Mouse (Mus musculus) embryonic stem cell, embryonic (primary cell): ENCODE data around the gene Ufm1.

ENCODE experiments used
- CTCF ChIA-PET, 4 experiments: fragments of 300-600 bp in 2 of 4; fragments of 350-600 bp in 2 of 4; sonication (Branson Sonifier 250); formaldehyde crosslinking; loops; one replicate each; lab custom pipeline; 2022; ENCODE audit warnings: inconsistent platforms in 2 of 4; lab: Charles Lee
- POLR2A ChIA-PET, 4 experiments: fragments of 300-600 bp in 2 of 4; fragments of 350-600 bp in 2 of 4; sonication (Branson Sonifier 250); formaldehyde crosslinking; loops; one replicate each; lab custom pipeline; 2022; ENCODE audit warnings: antibody characterized with exemption in 4 of 4, inconsistent platforms in 1 of 4; lab: Charles Lee

The Ufm1 gene

GRCm38 (mm10) chr3:53863383-53864220, at the start of gene Ufm1:
Gene Ufm1 (minus strand): TSS chr3:53863830.
- CTCF ChIA-PET = interaction anchor here in 1 of 4 experiments (0.6 kb wide), 1 partner anchor 883 kb away, joined by 3 read pairs; no protein-coding TSS in a partner anchor
- POLR2A ChIA-PET = interaction anchor here in 2 of 4 experiments (0.6 to 1.2 kb wide), 4 partner anchors 11 to 206 kb away, joined by 3 to 4 read pairs (median 4); partner anchors contain the start of gene Frem2 (in 1 of the 2)

GRCm38 (mm10) chr3:53890619-53891540, 27.2 kb upstream of the Ufm1 start:
- POLR2A ChIA-PET = no interaction called here
- CTCF ChIA-PET = no interaction called here

DNA sequence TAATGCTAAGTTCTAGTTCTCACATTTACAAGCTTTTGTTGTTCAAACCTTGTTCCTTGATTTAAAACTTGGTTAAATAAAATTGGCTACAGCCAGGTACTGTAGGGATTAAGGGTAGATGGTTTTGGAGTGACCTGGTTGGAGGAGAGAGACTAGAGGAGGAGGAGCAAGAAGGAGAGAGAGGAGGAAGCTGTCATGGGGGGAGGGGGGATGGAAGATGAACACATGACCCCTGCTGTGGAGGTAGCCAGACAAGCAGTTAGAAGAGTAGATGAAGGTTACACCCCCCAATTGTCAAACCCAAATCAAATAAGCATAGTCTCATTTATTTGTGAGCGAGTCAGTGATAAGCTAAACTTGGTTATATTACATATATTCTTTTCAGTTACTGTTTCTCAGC, 8.0 kb upstream of the Ufm1 start:
- ChIA-PET CTCF (interaction anchor here in 1 of 4 experiments (0.6 kb wide), 1 partner anchor 71 kb away, joined by 5 read pairs; no protein-coding TSS in a partner anchor), POLR2A (interaction anchor here in 1 of 4 experiments (1.4 kb wide), 1 partner anchor 10 kb away, joined by 4 read pairs; no protein-coding TSS in a partner anchor)

GRCm38 (mm10) chr3:53870482-53870881, 6.9 kb upstream of the Ufm1 start:
- POLR2A ChIA-PET = interaction anchor here in 1 of 4 experiments (0.9 kb wide), 1 partner anchor 17 kb away, joined by 3 read pairs; no protein-coding TSS in a partner anchor
- CTCF ChIA-PET = no interaction called here

- ChIA-PET POLR2A (interaction anchor here in 3 of 4 experiments (0.7 to 1.0 kb wide), 4 partner anchors 8 to 409 kb away, joined by 3 to 6 read pairs (median 4); no protein-coding TSS in a partner anchor), CTCF (interaction anchor here in 1 of 4 experiments (0.7 to 1.0 kb wide), 2 partner anchors 142 to 279 kb away, joined by 3 read pairs; no protein-coding TSS in a partner anchor)
These were observed 5.6 kb upstream of the Ufm1 start for GRCm38 (mm10) chr3:53869263-53869662.

GRCm38 (mm10) chr3:53868212-53868611, 4.6 kb upstream of the Ufm1 start:
- ChIA-PET POLR2A (no interaction called here), CTCF (interaction anchor here in 1 of 4 experiments (1.0 kb wide), 1 partner anchor 278 kb away, joined by 3 read pairs; no protein-coding TSS in a partner anchor)

GRCm38 (mm10) chr3:53854831-53855230, 8.8 kb downstream of the Ufm1 start:
- POLR2A ChIA-PET = no interaction called here
- CTCF ChIA-PET = no interaction called here

DNA sequence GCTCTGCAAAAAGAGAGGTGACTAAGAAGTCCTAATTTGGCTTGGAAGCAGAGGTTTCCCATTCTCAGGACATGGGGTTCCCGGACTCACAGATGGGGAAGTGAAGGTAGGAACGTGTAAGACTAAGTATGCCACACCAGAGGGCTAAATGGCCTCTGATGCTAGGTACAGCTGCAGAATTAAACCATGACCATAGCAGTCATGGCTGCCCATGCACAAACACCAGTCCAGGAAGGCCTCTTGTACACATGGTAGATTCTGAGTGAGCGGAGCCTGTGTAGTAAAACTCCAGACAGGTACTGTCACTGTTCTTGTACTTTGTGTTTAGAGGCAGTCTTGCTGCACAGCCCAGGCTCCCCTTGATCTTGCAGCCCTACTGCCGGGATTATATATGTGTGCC, 9.4 kb downstream of the Ufm1 start:
- CTCF ChIA-PET = no interaction called here
- POLR2A ChIA-PET = interaction anchor here in 1 of 4 experiments (1.0 kb wide), 1 partner anchor 17 kb away, joined by 3 read pairs; no protein-coding TSS in a partner anchor

DNA sequence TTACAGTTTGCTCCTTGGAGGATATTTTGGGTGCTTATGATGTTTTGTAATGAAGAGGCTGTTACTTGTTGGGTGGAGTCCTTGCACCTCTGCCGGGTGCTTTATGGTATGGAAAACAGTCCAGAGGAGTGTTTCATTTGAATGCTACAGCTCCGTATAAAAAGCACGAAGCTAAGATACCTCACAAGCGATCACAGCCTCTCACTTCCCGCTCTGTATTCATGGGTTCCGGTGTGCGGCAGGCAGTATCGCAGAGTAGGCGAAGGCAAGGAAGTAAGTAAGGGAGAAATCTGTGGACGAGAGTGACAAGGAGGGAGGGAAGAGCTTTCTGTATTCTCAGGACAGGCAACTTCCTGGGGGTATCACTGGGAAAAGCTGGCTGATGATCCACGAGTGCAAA, 15.4 kb downstream of the Ufm1 start:
- ChIA-PET CTCF (no interaction called here), POLR2A (no interaction called here)

- CTCF ChIA-PET = no interaction called here
- POLR2A ChIA-PET = no interaction called here
These were observed 15.9 kb downstream of the Ufm1 start for GRCm38 (mm10) chr3:53847726-53848125.

DNA sequence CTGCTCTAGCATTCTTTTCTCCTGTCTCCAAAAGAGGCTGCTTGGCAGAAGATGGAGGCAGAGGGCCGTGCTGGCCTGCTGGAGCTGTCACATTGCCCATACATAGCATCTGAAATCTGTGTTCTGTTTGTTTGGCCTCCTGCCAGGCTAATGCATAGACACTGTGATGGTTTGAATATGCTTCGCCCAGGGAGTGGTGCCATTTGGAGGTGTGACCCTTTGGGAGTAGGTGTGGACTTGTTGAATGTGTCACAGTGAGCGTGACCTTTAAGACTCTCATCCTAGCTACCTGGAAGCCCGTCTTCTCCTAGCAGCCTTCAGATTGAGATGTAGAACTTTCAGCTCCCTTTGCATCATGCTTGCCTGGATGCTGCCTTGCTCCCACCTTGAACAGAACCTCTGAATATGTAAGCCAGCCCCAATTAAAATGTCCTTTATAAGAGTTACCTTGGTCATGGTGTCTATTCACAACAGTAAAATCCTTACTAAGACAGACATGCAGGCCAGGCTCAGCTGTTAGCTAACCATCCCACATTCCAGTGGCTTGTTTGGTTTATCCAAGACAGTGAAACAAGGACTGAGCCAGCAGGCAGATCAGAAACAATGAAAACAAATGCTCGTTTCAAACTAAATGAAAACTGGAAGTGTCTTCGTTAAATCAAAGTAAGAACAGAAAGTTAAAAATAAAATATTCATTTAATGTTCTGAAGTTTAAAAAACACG, 17.3 kb downstream of the Ufm1 start:
- CTCF ChIA-PET = no interaction called here
- POLR2A ChIA-PET = no interaction called here

GRCm38 (mm10) chr3:53844786-53845185, 18.8 kb downstream of the Ufm1 start, which contains the start of gene Gm10985:
Gene Gm10985 (plus strand): TSS chr3:53845086.
- CTCF ChIA-PET = no interaction called here
- POLR2A ChIA-PET = no interaction called here

DNA sequence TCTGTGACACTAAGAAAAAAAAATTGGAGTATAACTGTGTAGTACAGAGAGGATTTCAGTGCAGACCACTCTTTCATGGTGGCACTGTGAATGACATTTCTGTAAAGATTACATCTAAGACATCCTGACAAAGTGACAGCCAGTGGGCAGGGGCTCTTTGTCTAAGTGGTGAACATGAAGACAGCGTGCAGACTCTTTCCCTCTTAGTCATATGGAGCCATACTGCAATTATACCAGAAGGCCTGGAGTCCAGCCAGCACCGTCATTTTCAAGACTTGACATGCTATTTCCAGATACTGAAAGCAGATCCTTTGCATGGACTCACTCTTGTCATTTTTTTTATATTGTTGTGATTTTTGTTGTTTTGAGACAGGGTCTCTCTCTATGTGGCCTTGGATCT, 29.4 kb downstream of the Ufm1 start:
- POLR2A ChIA-PET = no interaction called here

GRCm38 (mm10) chr3:53813421-53813977, 50.1 kb downstream of the Ufm1 start:
- CTCF ChIA-PET = interaction anchor here in 1 of 4 experiments (0.7 kb wide), 1 partner anchor 525 kb away, joined by 4 read pairs; no protein-coding TSS in a partner anchor

More for the DNA sequence above, 29.4 kb downstream of the Ufm1 start:
- CTCF ChIA-PET = no interaction called here

More at GRCm38 (mm10) chr3:53813421-53813977, 50.1 kb downstream of the Ufm1 start:
- POLR2A ChIA-PET = no interaction called here
